Mouse (Mus musculus): ENCODE data around the gene Pla1a. TPM values are rescaled to one million over a fixed set of nuclear protein-coding genes. Genes with fewer than 3 reads are reported as not detected.

Gene Pla1a
- polyA plus RNA-seq, 1 experiment, result 2.3 TPM

DNA sequence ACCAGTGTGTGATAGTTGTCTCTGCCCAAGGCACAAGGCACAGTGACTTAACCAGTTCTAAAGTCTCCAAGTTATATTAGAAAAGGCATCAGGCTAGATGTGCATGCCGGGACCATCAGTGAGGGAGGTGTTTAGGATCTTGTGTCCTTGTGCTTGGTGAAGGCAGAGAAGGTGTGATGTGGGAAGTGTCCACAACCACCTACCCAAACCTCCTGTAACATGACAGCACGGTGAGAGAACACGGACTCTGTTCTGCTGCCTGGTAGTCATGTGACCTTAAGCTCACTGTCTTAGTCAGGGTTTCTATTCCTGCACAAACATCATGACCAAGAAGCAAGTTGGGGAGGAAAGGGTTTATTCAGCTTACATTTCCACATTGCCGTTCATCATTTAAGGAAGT, 66.7 kb downstream of the Pla1a start:
- Histone ChIP-seq H3K4me3 (ENCODE audit: insufficient read depth, low read length) (no peak overlapping the region), H3K27ac (ENCODE audit: insufficient read depth, low read length) (no peak overlapping the region), H3K4me1 (ENCODE audit: control insufficient read depth, insufficient read depth, low read length) (peaks cover 2% of the 10 kb centered on the region; the same call in 1 of the 2 replicates)
- TF ChIP-seq CTCF (IDR thresholded peaks at IDR 0.05; ENCODE audit: extremely low read depth, insufficient read depth, low read length), result no peak
- TF ChIP-seq POLR2A (IDR thresholded peaks at IDR 0.05; ENCODE audit: extremely low read depth, insufficient read depth, low read length), result no peak

DNA sequence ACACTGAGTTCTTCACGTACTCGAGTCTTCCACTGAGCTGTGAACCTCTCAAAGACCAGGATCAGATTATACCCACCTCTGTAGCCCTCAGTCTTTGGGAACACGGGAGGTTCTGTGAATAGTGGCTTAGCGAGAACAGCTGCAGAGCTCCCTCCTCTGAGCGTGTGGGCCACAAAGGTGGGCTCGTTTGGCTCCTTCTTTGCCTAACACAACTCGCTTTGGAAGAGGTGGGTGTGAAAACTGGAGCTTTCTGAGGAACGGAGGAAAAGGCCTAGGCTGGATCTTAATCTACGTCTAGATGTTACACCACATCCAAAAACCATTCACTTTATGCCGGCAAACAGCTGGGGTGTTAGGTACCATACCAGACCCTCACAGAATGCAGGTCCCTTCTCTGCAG, 67.6 kb downstream of the Pla1a start:
- Histone ChIP-seq H3K27ac (ENCODE audit: insufficient read depth, low read length) (no peak overlapping the region), H3K4me1 (ENCODE audit: control insufficient read depth, insufficient read depth, low read length) (peaks cover 2% of the 10 kb centered on the region; the same call in 1 of the 2 replicates), H3K4me3 (ENCODE audit: insufficient read depth, low read length) (no peak overlapping the region)
- TF ChIP-seq CTCF (IDR thresholded peaks at IDR 0.05; ENCODE audit: extremely low read depth, insufficient read depth, low read length) (no peak), POLR2A (IDR thresholded peaks at IDR 0.05; ENCODE audit: extremely low read depth, insufficient read depth, low read length) (no peak)

DNA sequence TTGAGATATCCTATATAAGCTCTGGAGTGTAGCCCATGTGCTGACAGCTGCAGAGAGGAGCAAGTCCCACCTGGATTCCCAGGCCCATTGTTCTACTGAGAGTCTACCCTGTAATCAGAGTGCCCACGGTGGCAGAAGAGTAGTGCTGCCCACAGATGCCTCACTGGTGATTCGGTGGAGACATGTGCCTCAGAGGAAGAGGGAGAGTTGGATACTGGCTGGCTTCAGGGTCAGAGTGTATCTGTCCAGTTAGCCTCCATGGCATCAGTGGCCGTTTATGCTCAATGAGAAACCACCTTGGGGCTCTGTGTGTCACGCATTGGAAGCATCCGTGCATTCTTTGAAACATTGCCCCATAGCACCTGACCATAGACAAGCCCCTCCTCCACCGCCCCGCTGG, 69.3 kb downstream of the Pla1a start:
- Histone ChIP-seq H3K4me3 (ENCODE audit: insufficient read depth, low read length) (no peak overlapping the region), H3K27ac (ENCODE audit: insufficient read depth, low read length) (no peak overlapping the region), H3K4me1 (ENCODE audit: control insufficient read depth, insufficient read depth, low read length) (peaks cover 2% of the 10 kb centered on the region; the same call in 1 of the 2 replicates)
- no peak for TF ChIP-seq CTCF (IDR thresholded peaks at IDR 0.05; ENCODE audit: extremely low read depth, insufficient read depth, low read length)
- TF ChIP-seq POLR2A (IDR thresholded peaks at IDR 0.05; ENCODE audit: extremely low read depth, insufficient read depth, low read length), result no peak

DNA sequence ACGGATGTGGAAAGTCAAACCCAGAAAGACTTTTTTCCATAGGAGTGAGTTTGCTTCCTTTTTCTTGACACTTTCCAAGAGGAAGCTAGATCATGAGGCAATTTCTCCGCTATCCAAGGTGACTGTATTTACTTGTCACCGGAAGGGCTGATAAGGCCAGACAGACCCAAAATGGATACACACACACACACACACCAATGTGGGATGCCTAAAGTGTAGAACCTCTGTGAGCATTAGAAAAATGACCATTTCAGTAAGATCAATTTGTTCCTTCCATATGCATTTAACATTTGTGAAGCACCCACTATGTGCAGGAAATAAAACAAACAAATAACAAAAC, 69.7 kb downstream of the Pla1a start:
- Histone ChIP-seq H3K27ac (ENCODE audit: insufficient read depth, low read length) (no peak overlapping the region), H3K4me3 (ENCODE audit: insufficient read depth, low read length) (no peak overlapping the region), H3K4me1 (ENCODE audit: control insufficient read depth, insufficient read depth, low read length) (peaks cover 2% of the 10 kb centered on the region; the same call in 1 of the 2 replicates)
- TF ChIP-seq CTCF (IDR thresholded peaks at IDR 0.05; ENCODE audit: extremely low read depth, insufficient read depth, low read length) (no peak), POLR2A (IDR thresholded peaks at IDR 0.05; ENCODE audit: extremely low read depth, insufficient read depth, low read length) (no peak)

DNA sequence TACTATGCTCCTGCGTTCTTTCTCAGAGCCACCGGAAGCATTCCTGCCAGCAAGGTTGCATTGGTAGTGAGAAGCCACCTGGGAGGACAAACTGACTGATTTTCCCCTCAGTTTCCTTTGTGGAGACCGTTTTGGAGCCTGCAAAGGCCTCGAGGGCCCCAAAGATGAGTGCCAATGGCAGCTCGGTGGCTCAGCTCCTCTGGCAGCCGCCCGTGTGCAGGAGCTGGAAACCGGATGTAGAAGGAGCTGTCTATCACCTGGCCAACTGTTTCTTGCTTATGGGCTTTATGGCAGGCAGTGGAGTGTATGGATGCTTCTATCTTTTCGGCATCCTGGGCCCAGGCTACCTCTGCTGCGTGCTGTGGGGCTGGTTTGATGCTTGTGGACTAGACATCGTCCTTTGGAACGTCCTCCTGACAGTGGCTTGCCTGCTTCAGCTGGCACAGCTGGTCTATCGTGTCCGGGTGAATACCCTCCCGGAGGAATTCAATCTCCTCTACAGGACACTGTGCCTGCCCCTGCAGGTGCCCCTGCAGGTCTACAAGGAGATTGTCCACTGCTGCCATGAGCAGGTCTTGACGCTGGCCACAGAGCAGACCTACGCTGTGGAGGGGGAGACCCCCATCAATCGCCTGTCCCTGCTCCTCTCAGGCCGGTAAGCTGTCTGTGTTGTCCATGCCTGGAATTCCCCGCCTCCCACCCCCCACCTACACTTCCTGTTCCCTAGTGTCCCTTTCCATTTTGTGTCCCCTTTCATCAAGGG, 70.3 kb downstream of the Pla1a start:
- TF ChIP-seq POLR2A (IDR thresholded peaks at IDR 0.05; ENCODE audit: extremely low read depth, insufficient read depth, low read length), result no peak
- TF ChIP-seq CTCF (IDR thresholded peaks at IDR 0.05; ENCODE audit: extremely low read depth, insufficient read depth, low read length), result no peak
- peaks cover 2% of the 10 kb centered on the region; the same call in 1 of the 2 replicates for H3K4me1 ChIP-seq (ENCODE audit: control insufficient read depth, insufficient read depth, low read length)
- H3K4me3 ChIP-seq (ENCODE audit: insufficient read depth, low read length), result no peak overlapping the region
- no peak overlapping the region for H3K27ac ChIP-seq (ENCODE audit: insufficient read depth, low read length)

DNA sequence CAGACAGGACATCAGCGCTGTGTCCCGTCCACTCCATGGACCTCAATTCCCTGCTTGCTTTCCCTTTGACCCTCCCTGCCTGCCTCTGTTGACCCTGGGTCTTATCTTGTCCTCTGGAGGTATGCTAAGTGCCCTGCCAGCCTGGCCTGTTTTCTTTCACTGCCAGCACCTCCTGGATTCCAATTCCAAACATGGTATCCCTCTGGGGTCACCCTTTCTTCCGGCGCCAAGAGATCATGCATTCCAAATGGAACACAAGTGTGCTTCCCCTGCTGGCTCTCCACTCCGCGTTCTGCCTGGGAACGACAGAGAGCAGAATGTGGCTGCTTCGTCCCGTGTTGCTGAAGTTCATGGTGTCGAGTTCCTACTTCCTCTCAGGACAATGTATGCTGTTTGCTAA, 71.0 kb downstream of the Pla1a start, which contains the start of gene Popdc2:
Popdc2 (plus strand) TSS at position 277 of the 400 bp plus-strand sequence.
- Histone ChIP-seq H3K4me3 (ENCODE audit: insufficient read depth, low read length) (no peak within 1 kb of the TSS), H3K4me1 (ENCODE audit: control insufficient read depth, insufficient read depth, low read length) (peaks cover 2% of the 10 kb centered on the region; the same call in 1 of the 2 replicates), H3K27ac (ENCODE audit: insufficient read depth, low read length) (no peak within 1 kb of the TSS)
- TF ChIP-seq CTCF (IDR thresholded peaks at IDR 0.05; ENCODE audit: extremely low read depth, insufficient read depth, low read length) (no peak), POLR2A (IDR thresholded peaks at IDR 0.05; ENCODE audit: extremely low read depth, insufficient read depth, low read length) (no peak)

DNA sequence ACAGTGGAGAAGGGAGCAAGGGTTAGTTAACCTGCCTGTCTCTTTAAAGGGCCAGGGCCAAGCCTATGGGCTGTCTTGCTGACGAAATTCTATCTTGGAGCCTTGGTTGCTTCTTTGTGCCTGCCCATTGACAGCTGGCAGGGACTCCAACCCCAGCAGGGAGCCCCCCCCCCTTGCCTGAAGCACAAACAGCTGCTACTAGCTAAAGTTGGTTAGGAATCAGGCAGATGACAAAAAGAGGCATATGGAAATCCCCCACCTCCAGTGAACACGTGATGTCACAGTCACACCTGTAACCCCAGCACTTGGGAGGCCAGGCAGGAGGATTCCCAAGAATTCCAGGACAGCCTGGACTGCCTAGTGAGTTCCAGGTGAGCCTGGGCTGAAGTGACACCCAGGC, 72.6 kb downstream of the Pla1a start:
- H3K4me1 ChIP-seq (ENCODE audit: control insufficient read depth, insufficient read depth, low read length), result no peaks in the 10 kb centered on the region
- H3K4me3 ChIP-seq (ENCODE audit: insufficient read depth, low read length), result no peak overlapping the region
- H3K27ac ChIP-seq (ENCODE audit: insufficient read depth, low read length), result no peak overlapping the region
- no peak for TF ChIP-seq CTCF (IDR thresholded peaks at IDR 0.05; ENCODE audit: extremely low read depth, insufficient read depth, low read length)
- TF ChIP-seq POLR2A (IDR thresholded peaks at IDR 0.05; ENCODE audit: extremely low read depth, insufficient read depth, low read length), result no peak

DNA sequence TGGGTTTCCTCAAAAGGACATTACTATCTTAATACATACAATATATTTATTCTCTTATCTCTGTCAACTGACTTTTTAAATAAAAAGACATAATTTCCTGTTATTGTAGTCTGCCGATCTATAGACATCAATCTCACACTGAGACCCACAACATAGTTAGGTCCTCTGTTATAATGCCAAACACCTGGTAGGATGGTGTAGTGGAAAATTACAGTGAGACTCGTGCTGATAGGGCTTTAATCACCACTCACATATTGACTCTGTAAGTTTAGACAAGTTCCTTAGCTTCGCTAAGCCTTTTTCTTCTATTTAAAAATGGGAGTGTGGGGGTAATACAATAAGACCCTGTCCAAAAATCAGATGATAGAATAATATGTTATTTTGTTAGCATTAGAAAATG, 73.1 kb downstream of the Pla1a start:
- no peak overlapping the region for H3K4me3 ChIP-seq (ENCODE audit: insufficient read depth, low read length)
- H3K27ac ChIP-seq (ENCODE audit: insufficient read depth, low read length), result no peak overlapping the region
- no peaks in the 10 kb centered on the region for H3K4me1 ChIP-seq (ENCODE audit: control insufficient read depth, insufficient read depth, low read length)
- TF ChIP-seq CTCF (IDR thresholded peaks at IDR 0.05; ENCODE audit: extremely low read depth, insufficient read depth, low read length) (no peak), POLR2A (IDR thresholded peaks at IDR 0.05; ENCODE audit: extremely low read depth, insufficient read depth, low read length) (no peak)

DNA sequence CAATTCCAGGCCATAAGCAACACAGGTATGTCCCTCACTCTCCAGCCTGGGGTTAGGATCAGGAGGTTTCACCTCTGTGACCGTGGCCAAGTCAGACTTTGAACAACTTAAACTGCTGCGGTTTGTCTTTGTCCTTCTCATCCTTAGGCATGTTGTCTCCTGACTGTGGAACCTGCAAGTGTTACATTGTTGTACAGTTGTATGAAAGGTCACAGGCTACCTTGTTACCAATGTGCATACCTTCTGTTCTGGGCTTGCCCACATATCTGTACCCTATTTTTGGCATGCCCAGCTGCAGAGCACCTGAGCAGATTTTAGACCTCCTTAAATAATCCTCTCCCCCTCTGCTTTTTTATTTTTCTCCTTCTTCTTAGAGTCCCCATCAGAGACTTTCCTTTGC, 73.7 kb downstream of the Pla1a start:
- TF ChIP-seq CTCF (IDR thresholded peaks at IDR 0.05; ENCODE audit: extremely low read depth, insufficient read depth, low read length) (no peak), POLR2A (IDR thresholded peaks at IDR 0.05; ENCODE audit: extremely low read depth, insufficient read depth, low read length) (no peak)
- Histone ChIP-seq H3K4me1 (ENCODE audit: control insufficient read depth, insufficient read depth, low read length) (no peaks in the 10 kb centered on the region), H3K27ac (ENCODE audit: insufficient read depth, low read length) (no peak overlapping the region), H3K4me3 (ENCODE audit: insufficient read depth, low read length) (no peak overlapping the region)

DNA sequence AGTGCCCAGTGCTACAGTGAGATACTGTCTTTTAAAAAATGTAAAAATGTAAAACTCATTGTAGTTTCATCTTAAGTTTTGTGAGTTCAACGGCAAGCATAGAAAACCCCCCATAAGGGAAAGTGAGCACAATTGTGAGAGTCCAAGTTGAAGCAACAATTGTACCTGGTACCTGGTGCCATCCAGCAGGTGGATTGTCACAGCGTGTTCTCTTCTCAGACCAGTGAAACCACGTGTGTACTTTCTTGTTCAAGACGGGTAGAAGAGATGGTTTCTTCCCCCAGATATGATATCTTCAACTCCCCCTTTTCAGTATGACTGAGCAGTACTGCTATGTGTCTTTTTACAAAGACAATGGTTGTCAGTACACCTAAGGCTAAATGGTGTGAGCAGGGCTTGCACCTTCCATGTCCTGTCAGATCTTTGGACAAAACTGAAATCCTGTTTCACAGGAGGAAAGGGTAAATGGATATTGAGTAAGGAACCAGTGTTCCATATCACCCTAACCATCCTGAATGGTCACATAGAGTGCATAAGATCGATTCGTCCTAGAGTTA, 74.6 kb downstream of the Pla1a start:
- no peak overlapping the region for H3K4me3 ChIP-seq (ENCODE audit: insufficient read depth, low read length)
- no peaks in the 10 kb centered on the region for H3K4me1 ChIP-seq (ENCODE audit: control insufficient read depth, insufficient read depth, low read length)
- TF ChIP-seq CTCF (IDR thresholded peaks at IDR 0.05; ENCODE audit: extremely low read depth, insufficient read depth, low read length), result no peak
- no peak for TF ChIP-seq POLR2A (IDR thresholded peaks at IDR 0.05; ENCODE audit: extremely low read depth, insufficient read depth, low read length)

More for the DNA sequence above, 74.6 kb downstream of the Pla1a start:
- H3K27ac ChIP-seq (ENCODE audit: insufficient read depth, low read length), result no peak overlapping the region

All from cortical plate, adult 2 months (tissue).